Mouse (Mus musculus) left cerebral cortex, adult 9 months (tissue): ENCODE measurements around the gene Fbxl14.

Experiments
- DNase-seq, 2 experiments: peaks; one replicate each; pipeline ENCODE4 v3.0.0; 2022; ENCODE audit warnings: low spot score in 2 of 2

Gene Fbxl14

DNA sequence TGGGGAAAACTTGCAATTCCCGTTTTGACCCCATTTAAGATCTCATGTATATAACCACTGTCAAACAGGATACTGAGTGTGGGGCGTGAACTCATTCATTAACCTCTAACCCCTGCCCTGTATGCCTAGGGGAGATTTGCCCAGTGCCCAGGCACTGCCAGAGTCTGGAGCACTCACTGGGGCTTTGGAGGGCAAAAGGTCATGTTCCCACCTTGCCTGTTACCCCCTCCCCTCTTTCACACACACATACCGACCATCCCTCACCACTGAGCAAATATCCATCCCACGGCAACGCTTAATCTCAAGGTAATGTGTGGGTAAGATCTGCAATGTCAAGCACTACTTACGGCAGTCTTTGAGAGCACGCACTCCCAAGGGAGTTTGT, 13.2 kb downstream of the Fbxl14 start:
- DNase-seq = no peak

DNA sequence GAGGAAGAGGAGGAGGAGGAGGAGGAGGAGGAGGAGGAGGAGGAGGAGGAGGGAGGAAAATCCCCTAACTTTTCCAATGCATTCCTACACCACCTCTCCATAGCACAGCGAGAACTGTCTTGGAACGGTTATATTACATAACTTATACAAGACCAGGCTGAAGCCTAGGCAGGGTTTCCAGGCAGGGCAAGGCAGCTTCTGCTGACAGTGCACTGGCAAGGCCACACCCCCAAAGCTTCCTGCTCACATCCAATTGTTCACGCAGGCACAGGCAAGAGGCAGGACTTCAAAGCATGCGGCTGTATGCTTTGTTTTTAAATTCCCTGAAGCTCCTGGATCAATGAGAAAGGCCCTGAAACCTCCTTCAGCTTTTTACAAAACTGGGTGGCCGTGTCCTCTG, 19.8 kb downstream of the Fbxl14 start:
- DNase-seq = no peak

- DNase-seq = no peak
These were observed 20.6 kb downstream of the Fbxl14 start for GRCm38 (mm10) chr6:119500086-119500485.

GRCm38 (mm10) chr6:119502031-119502430, 22.6 kb downstream of the Fbxl14 start:
- DNase-seq = no peak

- DNase-seq = no peak
These were observed 25.3 kb downstream of the Fbxl14 start for GRCm38 (mm10) chr6:119504756-119505155.

DNA sequence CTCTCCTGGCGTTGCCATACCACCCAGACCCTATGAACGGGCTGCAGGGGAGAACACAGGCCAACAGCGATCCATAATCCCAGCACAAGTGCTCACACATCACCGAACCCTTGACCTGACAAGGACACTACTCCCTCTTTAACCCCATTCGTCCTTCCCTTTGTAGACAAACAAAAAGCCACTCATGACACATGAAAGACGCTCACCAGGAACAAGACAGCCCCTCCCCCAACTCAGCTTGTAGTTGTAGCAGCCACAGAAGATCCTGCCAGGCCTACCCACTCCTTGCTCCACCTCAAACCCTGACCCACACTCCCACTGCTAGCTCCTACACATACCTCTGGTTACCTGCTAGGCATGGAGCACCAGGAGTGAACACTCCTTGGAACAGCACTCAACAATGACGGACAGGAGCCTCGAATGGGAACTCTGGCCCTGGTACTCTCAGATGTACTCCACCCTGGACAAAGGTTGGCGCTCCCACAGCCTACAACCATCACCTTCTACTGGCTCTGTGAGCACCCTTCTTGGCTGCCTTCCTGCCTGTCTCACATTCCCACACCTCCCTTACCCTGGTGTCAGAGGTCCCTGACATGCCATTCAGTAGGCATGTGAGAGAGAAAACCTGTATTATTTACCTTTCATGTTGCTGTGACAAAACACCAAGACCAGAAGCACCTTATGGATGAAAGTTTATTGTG, 26.2 kb downstream of the Fbxl14 start:
- DNase-seq = no peak

- no peak for DNase-seq
These were observed 28.8 kb downstream of the Fbxl14 start for GRCm38 (mm10) chr6:119508221-119508620.

- no peak for DNase-seq
These were observed 29.3 kb downstream of the Fbxl14 start for GRCm38 (mm10) chr6:119508634-119509375.

DNA sequence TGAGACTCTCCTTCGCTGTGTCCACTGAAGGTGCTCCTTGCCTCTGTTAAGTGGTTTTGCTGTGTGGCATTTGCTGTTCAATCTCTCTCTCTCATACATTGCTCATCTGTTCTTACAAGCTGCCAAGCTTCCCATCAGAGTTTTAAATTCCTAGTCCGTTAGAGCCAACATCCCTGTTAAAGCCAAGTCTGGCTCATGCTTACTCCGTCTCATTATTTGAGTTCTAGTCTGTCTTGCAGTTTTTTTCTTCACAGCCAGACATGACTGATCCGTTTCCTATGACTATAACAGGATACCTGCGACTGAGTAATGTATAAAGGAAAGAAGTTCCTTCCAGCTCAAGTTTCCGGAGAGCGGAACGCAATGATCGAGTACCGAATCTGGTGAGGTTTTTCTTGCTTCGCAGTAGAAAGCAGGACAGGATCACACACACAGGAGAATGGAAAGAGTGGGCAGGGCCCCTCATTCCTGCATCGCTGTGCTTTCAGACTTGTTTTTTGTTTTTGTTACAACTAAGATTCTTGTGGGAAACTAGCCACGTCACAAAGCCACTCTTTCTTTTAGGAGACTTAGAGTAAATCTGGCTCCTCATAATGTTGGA, 30.1 kb downstream of the Fbxl14 start:
- no peak for DNase-seq

DNA sequence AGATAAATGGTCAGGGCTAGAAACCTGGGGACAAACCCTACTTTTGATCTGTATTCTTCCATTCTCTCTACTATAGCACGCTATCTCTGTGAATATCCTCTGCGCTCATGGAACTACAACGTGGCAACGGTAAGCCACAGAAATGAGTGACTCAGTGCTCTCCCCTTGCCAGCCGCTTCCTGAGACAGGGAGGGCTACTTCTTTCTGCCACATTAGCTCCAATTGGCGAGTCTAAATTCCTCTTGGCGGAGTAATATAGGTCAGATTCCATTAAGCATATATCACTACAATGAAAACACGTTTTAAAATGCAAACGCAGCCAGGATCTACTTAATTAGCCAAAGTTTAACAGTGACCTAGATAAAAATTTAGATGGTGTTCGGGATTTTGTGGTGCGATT, 33.2 kb downstream of the Fbxl14 start:
- DNase-seq = no peak

DNA sequence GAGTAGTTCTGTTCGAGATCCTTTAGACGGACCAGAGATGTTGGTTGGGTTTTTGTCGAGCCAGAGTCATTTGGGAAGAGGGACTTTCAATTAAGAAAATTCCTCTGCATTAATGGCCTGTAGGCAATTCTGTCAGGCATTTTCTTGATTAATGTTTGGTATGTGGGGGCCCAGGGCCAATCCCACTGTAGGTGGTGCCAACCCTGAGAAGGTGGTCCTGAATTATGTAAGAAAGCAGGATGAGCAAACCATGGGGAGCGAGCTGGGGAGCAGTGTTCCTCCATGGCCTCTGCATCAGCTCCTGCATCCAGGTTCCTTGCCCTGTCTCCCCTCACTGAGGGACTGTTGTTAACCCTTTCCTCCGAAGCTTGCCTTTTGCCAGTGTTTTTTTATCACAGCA, 34.0 kb downstream of the Fbxl14 start:
- DNase-seq = no peak

GRCm38 (mm10) chr6:119514085-119514484, 34.6 kb downstream of the Fbxl14 start:
- no peak for DNase-seq

- no peak for DNase-seq
These were observed 41.3 kb downstream of the Fbxl14 start for GRCm38 (mm10) chr6:119520731-119521130.

- DNase-seq = peak; percentile 39 to 79
These were observed 42.0 kb downstream of the Fbxl14 start for GRCm38 (mm10) chr6:119521482-119521900.

- no peak for DNase-seq
These were observed 42.5 kb downstream of the Fbxl14 start for GRCm38 (mm10) chr6:119521931-119522391.

DNA sequence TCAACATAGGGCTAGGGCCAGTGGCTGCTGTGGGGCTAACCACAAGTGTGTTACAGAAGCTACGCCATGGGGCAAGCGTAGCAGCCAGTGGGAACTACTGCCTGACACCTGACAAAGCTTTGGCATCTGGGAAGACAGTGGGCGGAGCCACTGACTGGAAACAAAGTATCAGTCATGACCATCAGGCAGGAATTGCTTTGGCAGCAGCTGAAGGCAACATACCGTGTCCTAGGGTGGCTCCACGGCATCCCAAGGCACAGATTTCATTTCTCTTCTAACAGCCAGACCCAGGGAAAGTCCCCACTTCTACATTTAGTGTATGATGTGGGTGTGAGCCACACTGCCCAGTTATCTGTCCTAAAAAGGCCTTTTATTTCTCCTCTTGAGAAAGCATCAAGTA, 47.0 kb downstream of the Fbxl14 start:
- no peak for DNase-seq

- no peak for DNase-seq
These were observed 50.2 kb downstream of the Fbxl14 start for GRCm38 (mm10) chr6:119529659-119530058.
